Mouse (Mus musculus): ENCODE results near the gene Lig4. TPM values are rescaled to one million over a fixed set of nuclear protein-coding genes. Genes with fewer than 3 reads are reported as not detected.

Lig4 gene
- polyA plus RNA-seq (2016; fragmentation: Nextera tagmentation; extraction: Ambion mirVana) = 9.9 and 10.4 TPM in 2 replicates

GRCm38 (mm10) chr8:9977573-9978314, at the start of gene Lig4, which contains the start of gene Abhd13:
Lig4 (minus strand) TSS chr8:9977686.
Abhd13 (plus strand) TSS chr8:9977707.
- under 1% methylated on average over 68 of the region's 68 CpGs for WGBS
- peak within 1 kb of the TSS; percentile 94 for H3K4me3 ChIP-seq (replicated peaks)
- H3K9ac ChIP-seq = peak within 1 kb of the TSS; percentile 91
- no peaks in the 10 kb centered on the region for H3K27me3 ChIP-seq
- peak; percentile 81 for ATAC-seq (ENCODE audit: low FRiP score)
- peaks cover 35% of the 10 kb centered on the region for H3K4me1 ChIP-seq
- H3K27ac ChIP-seq = peak within 1 kb of the TSS; percentile 89
- peak within 1 kb of the TSS; percentile 77 for H3K4me2 ChIP-seq
- H3K9me3 ChIP-seq = no peaks in the 10 kb centered on the region
- H3K36me3 ChIP-seq (replicated peaks) = peaks cover 9% of the 10 kb centered on the region

GRCm38 (mm10) chr8:10017231-10017630, 39.7 kb upstream of the Lig4 start:
- no peak for ATAC-seq (ENCODE audit: low FRiP score)
- H3K4me1 ChIP-seq = no peaks in the 10 kb centered on the region; the same call in 1 of the 2 replicates
- H3K4me2 ChIP-seq = no peak overlapping the region
- H3K9ac ChIP-seq = no peak overlapping the region
- WGBS = 73% methylated on average over 3 of the region's 3 CpGs
- H3K4me3 ChIP-seq (replicated peaks) = no peak overlapping the region
- H3K9me3 ChIP-seq = no peaks in the 10 kb centered on the region
- H3K27me3 ChIP-seq = no peaks in the 10 kb centered on the region
- no peak overlapping the region for H3K27ac ChIP-seq
- no peaks in the 10 kb centered on the region for H3K36me3 ChIP-seq (replicated peaks)

GRCm38 (mm10) chr8:10016252-10016651, 38.8 kb upstream of the Lig4 start:
- Histone ChIP-seq H3K9ac (no peak overlapping the region), H3K27ac (no peak overlapping the region), H3K4me1 (no peaks in the 10 kb centered on the region; the same call in 1 of the 2 replicates), H3K36me3 (replicated peaks) (no peaks in the 10 kb centered on the region), H3K4me2 (no peak overlapping the region), H3K27me3 (no peaks in the 10 kb centered on the region), H3K4me3 (replicated peaks) (no peak overlapping the region), H3K9me3 (no peaks in the 10 kb centered on the region)
- no peak for ATAC-seq (ENCODE audit: low FRiP score)
- 78% methylated on average over 1 of the region's 1 CpGs for WGBS

GRCm38 (mm10) chr8:10007660-10008028, 30.2 kb upstream of the Lig4 start:
- no peaks in the 10 kb centered on the region for H3K9me3 ChIP-seq
- H3K4me2 ChIP-seq = peak overlapping the region; percentile 81
- H3K4me3 ChIP-seq (replicated peaks) = peak overlapping the region; percentile 49
- peaks cover 14% of the 10 kb centered on the region for H3K27me3 ChIP-seq
- H3K36me3 ChIP-seq (replicated peaks) = no peaks in the 10 kb centered on the region
- WGBS = 34% methylated on average over 6 of the region's 6 CpGs
- H3K4me1 ChIP-seq = peaks cover 12% of the 10 kb centered on the region; the same call in 1 of the 2 replicates
- ATAC-seq (ENCODE audit: low FRiP score) = no peak; the same call in 1 of the 2 replicates
- H3K9ac ChIP-seq = peak overlapping the region; percentile 55; the same call in 1 of the 2 replicates
- H3K27ac ChIP-seq = no peak overlapping the region

GRCm38 (mm10) chr8:10006986-10007659, 29.6 kb upstream of the Lig4 start:
- peak overlapping the region; percentile 81 for H3K4me2 ChIP-seq
- peaks cover 14% of the 10 kb centered on the region for H3K27me3 ChIP-seq
- peaks cover 12% of the 10 kb centered on the region; the same call in 1 of the 2 replicates for H3K4me1 ChIP-seq
- WGBS = 4% methylated on average over 29 of the region's 29 CpGs
- peak overlapping the region; percentile 49 for H3K4me3 ChIP-seq (replicated peaks)
- no peak overlapping the region for H3K27ac ChIP-seq
- no peaks in the 10 kb centered on the region for H3K36me3 ChIP-seq (replicated peaks)
- H3K9me3 ChIP-seq = no peaks in the 10 kb centered on the region
- H3K9ac ChIP-seq = peak overlapping the region; percentile 55
- peak; percentile 72; the same call in 1 of the 2 replicates for ATAC-seq (ENCODE audit: low FRiP score)

GRCm38 (mm10) chr8:10006156-10006985, 28.9 kb upstream of the Lig4 start, which contains the start of gene Tnfsf13b:
Tnfsf13b (plus strand) TSS chr8:10006467.
- no peak for ATAC-seq (ENCODE audit: low FRiP score)
- Histone ChIP-seq H3K4me3 (replicated peaks) (peak within 1 kb of the TSS; percentile 49), H3K27ac (no peak within 1 kb of the TSS), H3K27me3 (peaks cover 14% of the 10 kb centered on the region), H3K36me3 (replicated peaks) (no peaks in the 10 kb centered on the region), H3K4me2 (peak within 1 kb of the TSS; percentile 81), H3K9me3 (no peaks in the 10 kb centered on the region), H3K4me1 (peaks cover 12% of the 10 kb centered on the region; the same call in 1 of the 2 replicates), H3K9ac (peak within 1 kb of the TSS; percentile 55)
- 76% methylated on average over 16 of the region's 16 CpGs for WGBS

GRCm38 (mm10) chr8:10004115-10004514, 26.6 kb upstream of the Lig4 start:
- H3K4me2 ChIP-seq = no peak overlapping the region
- H3K9ac ChIP-seq = no peak overlapping the region
- no peak overlapping the region for H3K27ac ChIP-seq
- H3K27me3 ChIP-seq = peaks cover 14% of the 10 kb centered on the region
- no peaks in the 10 kb centered on the region for H3K36me3 ChIP-seq (replicated peaks)
- ATAC-seq (ENCODE audit: low FRiP score) = no peak
- H3K4me3 ChIP-seq (replicated peaks) = no peak overlapping the region
- peaks cover 12% of the 10 kb centered on the region; the same call in 1 of the 2 replicates for H3K4me1 ChIP-seq
- no peaks in the 10 kb centered on the region for H3K9me3 ChIP-seq
- WGBS = 84% methylated on average over 7 of the region's 7 CpGs

GRCm38 (mm10) chr8:9980188-9980587, 2.7 kb upstream of the Lig4 start:
- Histone ChIP-seq H3K4me1 (peaks cover 32% of the 10 kb centered on the region), H3K4me2 (no peak overlapping the region), H3K9me3 (no peaks in the 10 kb centered on the region), H3K27me3 (no peaks in the 10 kb centered on the region), H3K9ac (no peak overlapping the region), H3K36me3 (replicated peaks) (0 out of 2 replicates have a peak, but pooled peaks cover 9% of the 10 kb centered on the region), H3K27ac (no peak overlapping the region), H3K4me3 (replicated peaks) (no peak overlapping the region)
- ATAC-seq (ENCODE audit: low FRiP score) = no peak

GRCm38 (mm10) chr8:9979746-9980145, 2.3 kb upstream of the Lig4 start:
- Histone ChIP-seq H3K9me3 (no peaks in the 10 kb centered on the region), H3K27ac (no peak overlapping the region), H3K36me3 (replicated peaks) (0 out of 2 replicates have a peak, but pooled peaks cover 9% of the 10 kb centered on the region), H3K27me3 (no peaks in the 10 kb centered on the region), H3K4me1 (peaks cover 35% of the 10 kb centered on the region), H3K4me2 (no peak overlapping the region), H3K9ac (no peak overlapping the region), H3K4me3 (replicated peaks) (no peak overlapping the region)
- no peak for ATAC-seq (ENCODE audit: low FRiP score)
- 79% methylated on average over 1 of the region's 1 CpGs for WGBS

GRCm38 (mm10) chr8:9978475-9979230, 1.2 kb upstream of the Lig4 start:
- ATAC-seq (ENCODE audit: low FRiP score) = no peak

GRCm38 (mm10) chr8:9977016-9977415, 470 bp downstream of the Lig4 start:
- Histone ChIP-seq H3K36me3 (replicated peaks) (peaks cover 16% of the 10 kb centered on the region), H3K4me2 (peak overlapping the region; percentile 77), H3K27me3 (no peaks in the 10 kb centered on the region), H3K27ac (0 out of 2 replicates have a peak overlapping the region, but pooled peaks have one; percentile 89), H3K9ac (peak overlapping the region; percentile 91; the same call in 1 of the 2 replicates), H3K9me3 (no peaks in the 10 kb centered on the region), H3K4me3 (replicated peaks) (peak overlapping the region; percentile 94), H3K4me1 (peaks cover 35% of the 10 kb centered on the region)
- 45% methylated on average over 15 of the region's 15 CpGs for WGBS
- peak; percentile 10; the same call in 1 of the 2 replicates for ATAC-seq (ENCODE audit: low FRiP score)

More at GRCm38 (mm10) chr8:9978475-9979230, 1.2 kb upstream of the Lig4 start:
- H3K27ac ChIP-seq = no peak overlapping the region
- peak overlapping the region; percentile 77 for H3K4me2 ChIP-seq
- H3K4me3 ChIP-seq (replicated peaks) = peak overlapping the region; percentile 94
- peak overlapping the region; percentile 91 for H3K9ac ChIP-seq
- H3K36me3 ChIP-seq (replicated peaks) = 0 out of 2 replicates have a peak, but pooled peaks cover 4% of the 10 kb centered on the region
- H3K4me1 ChIP-seq = peaks cover 35% of the 10 kb centered on the region
- no peaks in the 10 kb centered on the region for H3K9me3 ChIP-seq
- no peaks in the 10 kb centered on the region for H3K27me3 ChIP-seq
- WGBS = 64% methylated on average over 18 of the region's 18 CpGs

All from forebrain, embryonic 12.5 days (tissue).